Mouse (Mus musculus) MEL (cell line): ENCODE results near the gene Nrarp. TPM values are rescaled to one million over a fixed set of nuclear protein-coding genes. Genes with fewer than 3 reads are reported as not detected.
A peak's percentile ranks its signal among the peaks of the same experiment; 100 is the strongest.

Experiments used
- DNase-seq: peaks from one replicate; pipeline ENCODE4 v3.0.0; 2011; ENCODE audit warnings: low read depth, low spot score
- H3K27ac ChIP-seq: 2 replicates; pipeline ENCODE4 v1.5.1; 2012; ENCODE audit warnings: low read depth, mild to moderate bottlenecking, control low read depth, low read length, moderate library complexity; ENCODE audit not compliant: control insufficient read depth
- H3K27me3 ChIP-seq, 2 experiments: fragments of 150-350 bp in 1 of 2; sonication (generic) in 1 of 2; 2 replicates each; pipeline ENCODE4 v1.6.1; 2012; ENCODE audit warnings: low read length in 2 of 2, mild to moderate bottlenecking in 2 of 2, improper control_type of control experiment in 1 of 2, moderate library complexity in 1 of 2; ENCODE audit not compliant: insufficient read depth in 2 of 2, control insufficient read depth in 1 of 2
- H3K36me3 ChIP-seq, 2 experiments: 2 replicates each; pipeline ENCODE4 v1.6.1; 2012 to 2014; ENCODE audit warnings: low read length in 2 of 2, improper control_type of control experiment in 1 of 2, inconsistent platforms in 1 of 2, mild to moderate bottlenecking in 1 of 2; ENCODE audit not compliant: insufficient read depth in 2 of 2, control insufficient read depth in 1 of 2
- H3K4me1 ChIP-seq, 2 experiments: fragments of 150-350 bp in 1 of 2; sonication (generic) in 1 of 2; 2 replicates each; pipeline ENCODE4 v1.6.1; 2012; ENCODE audit warnings: low read length in 2 of 2, improper control_type of control experiment in 1 of 2, mild to moderate bottlenecking in 1 of 2; ENCODE audit not compliant: insufficient read depth in 2 of 2, control insufficient read depth in 1 of 2
- H3K4me3 ChIP-seq, 2 experiments: fragments of 150-350 bp in 1 of 2; sonication (generic) in 1 of 2; 2 replicates each; pipeline ENCODE4 v1.5.1; 2012; ENCODE audit warnings: low read depth in 2 of 2, low read length in 2 of 2, mild to moderate bottlenecking in 2 of 2, moderate library complexity in 2 of 2, control low read depth in 1 of 2, improper control_type of control experiment in 1 of 2; ENCODE audit not compliant: control insufficient read depth in 1 of 2, insufficient read depth in 1 of 2
- H3K79me2 ChIP-seq: 2 replicates; pipeline ENCODE4 v1.6.1; 2012; ENCODE audit warnings: mild to moderate bottlenecking, low read length, moderate library complexity; ENCODE audit not compliant: control insufficient read depth, poor library complexity, insufficient read depth
- H3K9ac ChIP-seq: 2 replicates; pipeline ENCODE4 v1.6.1; 2012; ENCODE audit warnings: low read depth, mild to moderate bottlenecking, control low read depth, low read length, moderate library complexity; ENCODE audit not compliant: control insufficient read depth, poor library complexity, severe bottlenecking
- H3K9me3 ChIP-seq: fragments of 150-350 bp; sonication (generic); replicated peaks from 2 replicates; pipeline ENCODE4 v1.6.1; 2012; ENCODE audit warnings: mild to moderate bottlenecking, low read length, improper control_type of control experiment, moderate library complexity; ENCODE audit not compliant: insufficient read depth
- BHLHE40 ChIP-seq: IDR thresholded peaks from 2 replicates; pipeline ENCODE4 v1.6.1; 2012; ENCODE audit warnings: low read depth, mild to moderate bottlenecking, inconsistent platforms, low read length, improper control_type of control experiment, borderline replicate concordance
- CHD1 ChIP-seq: IDR thresholded peaks from 2 replicates; pipeline ENCODE4 v1.6.1; 2012; ENCODE audit warnings: low read depth, mild to moderate bottlenecking, inconsistent platforms, low read length, improper control_type of control experiment
- CHD2 ChIP-seq: IDR thresholded peaks from 2 replicates; pipeline ENCODE4 v1.6.1; 2011; ENCODE audit warnings: low read length, improper control_type of control experiment
- CTCF ChIP-seq, 3 experiments: IDR thresholded peaks in 2 of 3; conservative IDR thresholded peaks in 1 of 3; 2 replicates each; pipeline ENCODE4 v1.5.1; 2011 to 2012; ENCODE audit warnings: low read length in 3 of 3, low read depth in 2 of 3, mild to moderate bottlenecking in 2 of 3, improper control_type of control experiment in 1 of 3, inconsistent platforms in 1 of 3, mixed read lengths in 1 of 3, moderate library complexity in 1 of 3; ENCODE audit not compliant: control insufficient read depth in 1 of 3, insufficient read depth in 1 of 3, poor library complexity in 1 of 3, severe bottlenecking in 1 of 3
- E2F4 ChIP-seq: IDR thresholded peaks from 2 replicates; pipeline ENCODE4 v1.6.1; 2011; ENCODE audit warnings: low read depth, low read length, improper control_type of control experiment, borderline replicate concordance
- ELF1 ChIP-seq: IDR thresholded peaks from 2 replicates; pipeline ENCODE4 v1.6.1; 2014; ENCODE audit warnings: low read depth, mild to moderate bottlenecking, inconsistent platforms, low read length, improper control_type of control experiment, moderate library complexity
- EP300 ChIP-seq, 2 experiments: IDR thresholded peaks; 2 replicates each; pipeline ENCODE4 v1.6.1; 2011; ENCODE audit warnings: improper control_type of control experiment in 2 of 2, low read length in 2 of 2, low read depth in 1 of 2, mild to moderate bottlenecking in 1 of 2
- GABPA ChIP-seq: IDR thresholded peaks from 2 replicates; pipeline ENCODE4 v1.6.1; 2012; ENCODE audit warnings: low read depth, mild to moderate bottlenecking, inconsistent platforms, low read length, improper control_type of control experiment, moderate library complexity
- GATA1 ChIP-seq: IDR thresholded peaks from 2 replicates; pipeline ENCODE4 v1.6.1; 2011; ENCODE audit warnings: low read depth, low read length, improper control_type of control experiment
- HCFC1 ChIP-seq: IDR thresholded peaks from 2 replicates; pipeline ENCODE4 v1.6.1; 2012; ENCODE audit warnings: low read depth, mild to moderate bottlenecking, inconsistent platforms, low read length, improper control_type of control experiment, moderate library complexity
- JUND ChIP-seq: IDR thresholded peaks from 2 replicates; pipeline ENCODE4 v1.6.1; 2011; ENCODE audit warnings: low read depth, mild to moderate bottlenecking, improper control_type of control experiment, low read length
- KAT2A ChIP-seq: conservative IDR thresholded peaks from 2 replicates; pipeline ENCODE4 v1.6.1; 2012; ENCODE audit warnings: low read depth, low read length, improper control_type of control experiment, inconsistent platforms
- MAFK ChIP-seq: IDR thresholded peaks from 2 replicates; pipeline ENCODE4 v1.6.1; 2011; ENCODE audit warnings: low read depth, mild to moderate bottlenecking, low read length, improper control_type of control experiment, borderline replicate concordance
- MAX ChIP-seq: IDR thresholded peaks from 2 replicates; pipeline ENCODE4 v1.6.1; 2011; ENCODE audit warnings: low read length, improper control_type of control experiment
- MAZ ChIP-seq: IDR thresholded peaks from 2 replicates; pipeline ENCODE4 v1.6.1; 2012; ENCODE audit warnings: low read depth, mild to moderate bottlenecking, inconsistent platforms, low read length, improper control_type of control experiment
- MEF2A ChIP-seq: IDR thresholded peaks from 2 replicates; pipeline ENCODE4 v1.6.1; 2014; ENCODE audit warnings: low read depth, mild to moderate bottlenecking, inconsistent platforms, low read length, improper control_type of control experiment; ENCODE audit not compliant: poor library complexity, insufficient replicate concordance, severe bottlenecking; ENCODE audit errors: extremely low read depth
- MXI1 ChIP-seq: IDR thresholded peaks from 2 replicates; pipeline ENCODE4 v1.6.1; 2011; ENCODE audit warnings: mild to moderate bottlenecking, low read depth, low read length, improper control_type of control experiment
- MYB ChIP-seq: IDR thresholded peaks from 2 replicates; pipeline ENCODE4 v1.6.1; 2011; ENCODE audit warnings: mild to moderate bottlenecking, low read depth, low read length, improper control_type of control experiment
- MYC ChIP-seq: IDR thresholded peaks from 2 replicates; pipeline ENCODE4 v1.6.1; 2011; ENCODE audit warnings: low read depth, mild to moderate bottlenecking, low read length, improper control_type of control experiment, moderate library complexity
- NELFE ChIP-seq: IDR thresholded peaks from 2 replicates; pipeline ENCODE4 v1.6.1; 2011; ENCODE audit warnings: low read depth, low read length, improper control_type of control experiment
- NRF1 ChIP-seq: IDR thresholded peaks from 2 replicates; pipeline ENCODE4 v1.6.1; 2014; ENCODE audit warnings: low read depth, mild to moderate bottlenecking, inconsistent platforms, low read length, improper control_type of control experiment, moderate library complexity; ENCODE audit not compliant: poor library complexity, insufficient read depth, severe bottlenecking
- POLR2A ChIP-seq, 2 experiments: IDR thresholded peaks; 2 replicates each; pipeline ENCODE4 v1.6.1; 2011 to 2012; ENCODE audit warnings: low read length in 2 of 2, mild to moderate bottlenecking in 2 of 2, control low read depth in 1 of 2, improper control_type of control experiment in 1 of 2, low read depth in 1 of 2, moderate library complexity in 1 of 2; ENCODE audit not compliant: control insufficient read depth in 1 of 2, insufficient read depth in 1 of 2, poor library complexity in 1 of 2
- POLR2AphosphoS2 ChIP-seq: IDR thresholded peaks from 2 replicates; pipeline ENCODE4 v1.6.1; 2011; ENCODE audit warnings: low read length, improper control_type of control experiment
- POLR2AphosphoS5 ChIP-seq: IDR thresholded peaks from 2 replicates; pipeline ENCODE4 v1.6.1; 2012; ENCODE audit warnings: low read depth, borderline replicate concordance, mild to moderate bottlenecking, inconsistent platforms, low read length, moderate library complexity, mixed read lengths
- RAD21 ChIP-seq: IDR thresholded peaks from 2 replicates; pipeline ENCODE4 v1.6.1; 2011; ENCODE audit warnings: mild to moderate bottlenecking, low read depth, low read length, improper control_type of control experiment
- RCOR1 ChIP-seq: IDR thresholded peaks from 2 replicates; pipeline ENCODE4 v1.6.1; 2012; ENCODE audit warnings: low read depth, mild to moderate bottlenecking, inconsistent platforms, low read length, improper control_type of control experiment
- SIN3A ChIP-seq: IDR thresholded peaks from 2 replicates; pipeline ENCODE4 v1.6.1; 2012; ENCODE audit warnings: low read length, improper control_type of control experiment, inconsistent platforms
- SMC3 ChIP-seq: IDR thresholded peaks from 2 replicates; pipeline ENCODE4 v1.6.1; 2011; ENCODE audit warnings: low read depth, low read length, improper control_type of control experiment
- TAL1 ChIP-seq: IDR thresholded peaks from 2 replicates; pipeline ENCODE4 v1.6.1; 2012; ENCODE audit warnings: mild to moderate bottlenecking, inconsistent platforms, low read length, moderate library complexity, mixed read lengths
- TBP ChIP-seq: IDR thresholded peaks from 2 replicates; pipeline ENCODE4 v1.8.0; 2011; ENCODE audit warnings: low read depth, low read length, improper control_type of control experiment
- TCF12 ChIP-seq: IDR thresholded peaks from 2 replicates; pipeline ENCODE4 v1.6.1; 2014; ENCODE audit warnings: low read depth, mild to moderate bottlenecking, inconsistent platforms, low read length, improper control_type of control experiment, moderate library complexity
- UBTF ChIP-seq: IDR thresholded peaks from 2 replicates; pipeline ENCODE4 v1.6.1; 2012; ENCODE audit warnings: low read depth, mild to moderate bottlenecking, inconsistent platforms, low read length, improper control_type of control experiment, moderate library complexity, borderline replicate concordance; ENCODE audit not compliant: insufficient read depth
- USF1 ChIP-seq: IDR thresholded peaks from 2 replicates; pipeline ENCODE4 v1.6.1; 2014; ENCODE audit warnings: low read depth, mild to moderate bottlenecking, inconsistent platforms, low read length, improper control_type of control experiment, moderate library complexity
- USF2 ChIP-seq, 2 experiments: IDR thresholded peaks; 2 replicates each; pipeline ENCODE4 v1.6.1; 2011 to 2012; ENCODE audit warnings: improper control_type of control experiment in 2 of 2, low read length in 2 of 2, borderline replicate concordance in 1 of 2, inconsistent platforms in 1 of 2, low read depth in 1 of 2, mild to moderate bottlenecking in 1 of 2; ENCODE audit not compliant: insufficient read depth in 1 of 2
- ZC3H11A ChIP-seq: IDR thresholded peaks from 2 replicates; pipeline ENCODE4 v1.6.1; 2012; ENCODE audit warnings: low read depth, mild to moderate bottlenecking, inconsistent platforms, low read length, improper control_type of control experiment
- ZKSCAN1 ChIP-seq: IDR thresholded peaks from 2 replicates; pipeline ENCODE4 v1.6.1; 2012; ENCODE audit warnings: low read depth, mild to moderate bottlenecking, inconsistent platforms, low read length, improper control_type of control experiment, moderate library complexity
- ZMIZ1 ChIP-seq: IDR thresholded peaks from 2 replicates; pipeline ENCODE4 v1.6.1; 2012; ENCODE audit warnings: low read depth, mild to moderate bottlenecking, inconsistent platforms, low read length, improper control_type of control experiment, moderate library complexity
- polyA plus RNA-seq, 2 experiments: library from polyadenylated mRNA; stranded (reverse) in 1 of 2; unstranded in 1 of 2; fragments of >175 nt in 1 of 2; fragments of >200 nt in 1 of 2; gene quantifications; 2 replicates each; pipeline versions ENCODE4 v1.2.1 to v1.2.4; 2012; ENCODE audit warnings: low replicate concordance in 2 of 2, low read depth in 1 of 2; ENCODE audit not compliant: insufficient read length in 2 of 2, insufficient read depth in 1 of 2, missing spikeins in 1 of 2
- total RNA-seq: library from RNA; depleted of rRNA; stranded (reverse); fragments of 300-350 nt; gene quantifications from 2 replicates; pipeline ENCODE4 v1.2.3, GENCODE M21; 2012; rRNA removed

Gene Nrarp
- 6.3 and 6.5 TPM in 2 replicates for total RNA-seq
- 10 to 100 TPM in 1 of 2 experiments, not detected in 1; 12.3 TPM for polyA plus RNA-seq

DNA sequence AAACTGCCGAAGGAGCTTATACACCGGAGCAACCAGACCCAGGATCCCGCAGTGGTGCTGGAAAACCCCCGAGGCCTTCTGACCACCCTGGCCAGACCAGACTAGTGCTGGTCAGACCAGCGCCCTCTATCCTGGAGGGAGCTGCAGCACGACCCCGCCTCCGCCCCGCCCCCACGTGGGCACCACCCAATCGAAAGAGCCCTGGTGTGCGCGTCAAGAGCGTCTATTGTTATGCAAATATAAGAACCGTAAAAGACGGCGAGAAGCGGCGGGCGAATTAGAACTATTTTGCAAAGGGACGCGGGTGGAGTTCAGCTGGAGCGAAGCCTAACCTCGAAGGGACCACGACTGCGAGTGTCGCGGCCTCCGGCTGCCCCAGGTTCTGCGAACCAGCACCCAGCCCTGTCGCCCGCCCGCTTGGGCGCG lies at the start of gene Nrarp:
Gene Nrarp, plus strand, starts transcription at position 281 of the 426 bp plus-strand sequence.
- peak; percentile 95 for DNase-seq
- Histone ChIP-seq H3K79me2 (peaks cover 8% of the 10 kb centered on the region), H3K4me1 (peaks cover 3 to 8% of the 10 kb centered on the region in 2 experiments; a peak in 2 of 4 replicates), H3K27ac (peak within 1 kb of the TSS; percentile 85), H3K27me3 (no peaks in the 10 kb centered on the region), H3K36me3 (peaks cover 0 to 6% of the 10 kb centered on the region in 2 experiments; a peak in 2 of 4 replicates), H3K4me3 (peak within 1 kb of the TSS; percentile 59 to 99), H3K9me3 (no peaks in the 10 kb centered on the region), H3K9ac (peak within 1 kb of the TSS; percentile 90)
- TF ChIP-seq JUND (no peak), MAZ (no peak), POLR2AphosphoS5 (no peak), GATA1 (no peak), NELFE (peak; percentile 98), BHLHE40 (0 out of 2 replicates have a peak, but pooled peaks have one; percentile 15), USF2 (IDR thresholded peaks at IDR 0.05; ENCODE audit: borderline replicate concordance in 1 of 2, insufficient read depth in 1 of 2, low read depth in 1 of 2, low read length in 2 of 2) (0 out of 4 replicates have a peak, but pooled peaks of 1 of the 2 experiments have one; percentile 10), POLR2AphosphoS2 (peak; percentile 98), UBTF (no peak), MYB (no peak), GABPA (no peak), RAD21 (no peak), TCF12 (peak; percentile 68), EP300 (IDR thresholded peaks at IDR 0.05; ENCODE audit: low read depth in 1 of 2, low read length in 2 of 2) (no peak), RCOR1 (no peak), CTCF (IDR thresholded peaks at IDR 0.05 in 2 of 3, conservative IDR thresholded peaks at IDR 0.05 in 1 of 3; ENCODE audit: control insufficient read depth in 1 of 3, insufficient read depth in 1 of 3, low read depth in 2 of 3, low read length in 3 of 3, poor library complexity in 1 of 3, severe bottlenecking in 1 of 3) (peak; percentile 10 to 62 (median 55); a peak in 5 of 6 replicates), SIN3A (no peak; the same call in 1 of the 2 replicates), MEF2A (no peak), NRF1 (no peak), SMC3 (no peak), HCFC1 (peak; percentile 65; the same call in 1 of the 2 replicates), MYC (no peak), MXI1 (peak; percentile 68), MAFK (no peak), CHD2 (no peak), KAT2A (no peak), MAX (no peak; the same call in 1 of the 2 replicates), ZMIZ1 (peak; percentile 85), USF1 (peak; percentile 88), TAL1 (no peak), CHD1 (no peak), ZKSCAN1 (no peak), POLR2A (IDR thresholded peaks at IDR 0.05; ENCODE audit: control insufficient read depth in 1 of 2, insufficient read depth in 1 of 2, low read depth in 1 of 2, low read length in 2 of 2, poor library complexity in 1 of 2) (peak; percentile 68 to 99; a peak in 3 of 4 replicates), ZC3H11A (no peak), E2F4 (no peak; the same call in 1 of the 2 replicates), TBP (peak; percentile 96), ELF1 (no peak)
